Mouse (Mus musculus): ENCODE results near the gene Rras2.

The Rras2 gene

GRCm38 (mm10) chr7:114074133-114074532, 43.4 kb downstream of the Rras2 start:
- no peak for DNase-seq (ENCODE audit: low read depth in 1 of 2, low spot score in 2 of 2)

- DNase-seq (ENCODE audit: low read depth in 1 of 2, low spot score in 2 of 2): no peak
Observed at GRCm38 (mm10) chr7:114071851-114072616, 45.5 kb downstream of the Rras2 start.

GRCm38 (mm10) chr7:114071395-114071794, 46.2 kb downstream of the Rras2 start:
- no peak for DNase-seq (ENCODE audit: low read depth in 1 of 2, low spot score in 2 of 2)

- no peak for DNase-seq (ENCODE audit: low read depth in 1 of 2, low spot score in 2 of 2)
Observed at GRCm38 (mm10) chr7:114070458-114070840, 47.1 kb downstream of the Rras2 start.

- no peak for DNase-seq (ENCODE audit: low read depth in 1 of 2, low spot score in 2 of 2)
Observed at GRCm38 (mm10) chr7:114069726-114070457, 47.7 kb downstream of the Rras2 start.

- DNase-seq (ENCODE audit: low read depth in 1 of 2, low spot score in 2 of 2): no peak
Observed at GRCm38 (mm10) chr7:114068956-114069533, 48.5 kb downstream of the Rras2 start.

- DNase-seq (ENCODE audit: low read depth in 1 of 2, low spot score in 2 of 2): peak; percentile 73 to 81
Observed at GRCm38 (mm10) chr7:114066529-114067178, 50.9 kb downstream of the Rras2 start.

- DNase-seq (ENCODE audit: low read depth in 1 of 2, low spot score in 2 of 2): no peak
Observed at GRCm38 (mm10) chr7:114065407-114066185, 52.0 kb downstream of the Rras2 start.

- DNase-seq (ENCODE audit: low read depth in 1 of 2, low spot score in 2 of 2): no peak
Observed at GRCm38 (mm10) chr7:114063966-114064365, 53.6 kb downstream of the Rras2 start.

- DNase-seq (ENCODE audit: low read depth in 1 of 2, low spot score in 2 of 2): no peak
Observed at GRCm38 (mm10) chr7:114063534-114063933, 54.0 kb downstream of the Rras2 start.

- DNase-seq (ENCODE audit: low read depth in 1 of 2, low spot score in 2 of 2): no peak
Observed at GRCm38 (mm10) chr7:114062451-114062850, 55.1 kb downstream of the Rras2 start.

- no peak for DNase-seq (ENCODE audit: low read depth in 1 of 2, low spot score in 2 of 2)
Observed at GRCm38 (mm10) chr7:114060445-114060844, 57.1 kb downstream of the Rras2 start.

GRCm38 (mm10) chr7:114058927-114059441, 58.6 kb downstream of the Rras2 start:
- DNase-seq (ENCODE audit: low read depth in 1 of 2, low spot score in 2 of 2): no peak

GRCm38 (mm10) chr7:114058166-114058565, 59.4 kb downstream of the Rras2 start:
- DNase-seq (ENCODE audit: low read depth in 1 of 2, low spot score in 2 of 2): no peak

GRCm38 (mm10) chr7:114053720-114054119, 63.9 kb downstream of the Rras2 start:
- DNase-seq (ENCODE audit: low read depth in 1 of 2, low spot score in 2 of 2): no peak

- DNase-seq (ENCODE audit: low read depth in 1 of 2, low spot score in 2 of 2): no peak
Observed at GRCm38 (mm10) chr7:114045814-114046213, 71.8 kb downstream of the Rras2 start.

- no peak for DNase-seq (ENCODE audit: low read depth in 1 of 2, low spot score in 2 of 2)
Observed at GRCm38 (mm10) chr7:114043929-114044549, 73.5 kb downstream of the Rras2 start.

GRCm38 (mm10) chr7:114042973-114043928, 74.3 kb downstream of the Rras2 start:
- no peak for DNase-seq (ENCODE audit: low read depth in 1 of 2, low spot score in 2 of 2)

GRCm38 (mm10) chr7:114041349-114041748, 76.2 kb downstream of the Rras2 start:
- DNase-seq (ENCODE audit: low read depth in 1 of 2, low spot score in 2 of 2): no peak
